Mouse (Mus musculus) C2C12 (cell line): ENCODE measurements around the gene Gm7271. TPM values are rescaled to one million over a fixed set of nuclear protein-coding genes. Genes with fewer than 3 reads are reported as not detected.

ENCODE experiments used
- H3K27me3 ChIP-seq: one replicate; pipeline ENCODE4 v1.6.1; 2011; ENCODE audit not compliant: control insufficient read depth, insufficient read depth, insufficient read length
- H3K36me3 ChIP-seq: one replicate; pipeline ENCODE4 v1.6.1; 2011; ENCODE audit not compliant: control insufficient read depth, insufficient read depth
- H3K4me3 ChIP-seq: one replicate; pipeline ENCODE4 v1.5.1; 2011; ENCODE audit warnings: mild to moderate bottlenecking, control low read depth; ENCODE audit not compliant: poor library complexity, insufficient read depth, severe bottlenecking
- H3K79me2 ChIP-seq: one replicate; pipeline ENCODE4 v1.6.1; 2011; ENCODE audit not compliant: control insufficient read depth, insufficient read depth
- H3K79me3 ChIP-seq: one replicate; pipeline ENCODE4 v1.6.1; 2011; ENCODE audit warnings: low read depth, control low read depth
- H3ac ChIP-seq: one replicate; pipeline ENCODE3; 2011; ENCODE audit warnings: low read depth; ENCODE audit not compliant: control insufficient read depth, insufficient read length
- CEBPB ChIP-seq: IDR thresholded peaks from one replicate; pipeline ENCODE4 v1.6.1; 2011; ENCODE audit warnings: low read depth, mild to moderate bottlenecking, control low read depth, moderate library complexity
- CTCF ChIP-seq: IDR thresholded peaks from one replicate; pipeline ENCODE4 v1.5.1; 2011; ENCODE audit not compliant: control insufficient read depth, insufficient read depth, insufficient read length
- FOSL1 ChIP-seq: IDR thresholded peaks from one replicate; pipeline ENCODE4 v1.8.0; 2011; ENCODE audit warnings: mild to moderate bottlenecking, low read length; ENCODE audit not compliant: poor library complexity, insufficient read depth, severe bottlenecking
- MAX ChIP-seq: IDR thresholded peaks from one replicate; pipeline ENCODE4 v1.6.1; 2011; ENCODE audit warnings: mild to moderate bottlenecking, control low read depth
- MYOD1 ChIP-seq: IDR thresholded peaks from one replicate; pipeline ENCODE4 v1.6.1; 2011; ENCODE audit warnings: low read depth; ENCODE audit not compliant: control insufficient read depth, insufficient read length
- MYOG ChIP-seq: IDR thresholded peaks from one replicate; pipeline ENCODE4 v1.6.1; 2011; ENCODE audit not compliant: control insufficient read depth, insufficient read length; ENCODE audit errors: extremely low read depth
- USF1 ChIP-seq: IDR thresholded peaks from one replicate; pipeline ENCODE4 v1.6.1; 2011; ENCODE audit warnings: low read depth, mild to moderate bottlenecking, control low read depth, moderate library complexity
- polyA plus RNA-seq: library from polyadenylated mRNA; unstranded; fragments of >200 nt; fragmentation: generic; extraction: Trizol; gene quantifications from one replicate; pipeline ENCODE4 v1.2.1, GENCODE M21; 2012; ENCODE audit warnings: missing spikeins

Gene Gm7271
- polyA plus RNA-seq, 1 experiment: not detected

- no peak for TF ChIP-seq MYOG
- TF ChIP-seq MAX: no peak
- TF ChIP-seq CEBPB: no peak
- TF ChIP-seq USF1: no peak
- TF ChIP-seq MYOD1: no peak
- TF ChIP-seq FOSL1: no peak
- no peak for TF ChIP-seq CTCF
- no peaks in the 10 kb centered on the region for H3K36me3 ChIP-seq
- H3K4me3 ChIP-seq: no peak overlapping the region
These were observed 6.1 kb upstream of the Gm7271 start for GRCm38 (mm10) chr5:76477764-76478163.

GRCm38 (mm10) chr5:76495126-76495525 is 11.3 kb downstream of the Gm7271 start:
- Histone ChIP-seq H3K79me3 (no peaks in the 10 kb centered on the region), H3K4me3 (no peak overlapping the region), H3K36me3 (no peaks in the 10 kb centered on the region), H3ac (no peak overlapping the region), H3K79me2 (no peaks in the 10 kb centered on the region), H3K27me3 (no peaks in the 10 kb centered on the region)
- TF ChIP-seq USF1: no peak
- no peak for TF ChIP-seq CEBPB
- no peak for TF ChIP-seq FOSL1
- no peak for TF ChIP-seq CTCF
- TF ChIP-seq MYOD1: no peak
- TF ChIP-seq MYOG: no peak
- TF ChIP-seq MAX: no peak

More at GRCm38 (mm10) chr5:76477764-76478163, 6.1 kb upstream of the Gm7271 start:
- H3K79me3 ChIP-seq: no peaks in the 10 kb centered on the region
- no peak overlapping the region for H3ac ChIP-seq
- no peaks in the 10 kb centered on the region for H3K79me2 ChIP-seq
- H3K27me3 ChIP-seq: no peaks in the 10 kb centered on the region

- H3K4me3 ChIP-seq: no peak overlapping the region
- no peaks in the 10 kb centered on the region for H3K79me3 ChIP-seq
- TF ChIP-seq MYOG: no peak
- no peak for TF ChIP-seq FOSL1
- no peak for TF ChIP-seq CTCF
- TF ChIP-seq CEBPB: no peak
- TF ChIP-seq USF1: no peak
- no peak for TF ChIP-seq MYOD1
- TF ChIP-seq MAX: no peak
These were observed 38.6 kb downstream of the Gm7271 start for GRCm38 (mm10) chr5:76522446-76522845.

GRCm38 (mm10) chr5:76524623-76525022 is 40.8 kb downstream of the Gm7271 start:
- no peaks in the 10 kb centered on the region for H3K27me3 ChIP-seq
- H3K79me3 ChIP-seq: peaks cover under 1% of the 10 kb centered on the region
- H3K36me3 ChIP-seq: no peaks in the 10 kb centered on the region
- no peak overlapping the region for H3K4me3 ChIP-seq
- H3K79me2 ChIP-seq: peaks cover 3% of the 10 kb centered on the region
- no peak overlapping the region for H3ac ChIP-seq
- TF ChIP-seq MYOG (no peak), FOSL1 (no peak), USF1 (no peak)

More at GRCm38 (mm10) chr5:76522446-76522845, 38.6 kb downstream of the Gm7271 start:
- H3K36me3 ChIP-seq: no peaks in the 10 kb centered on the region
- no peaks in the 10 kb centered on the region for H3K27me3 ChIP-seq
- no peaks in the 10 kb centered on the region for H3K79me2 ChIP-seq
- H3ac ChIP-seq: no peak overlapping the region

GRCm38 (mm10) chr5:76525066-76525465 is 41.2 kb downstream of the Gm7271 start:
- Histone ChIP-seq H3ac (no peak overlapping the region), H3K27me3 (no peaks in the 10 kb centered on the region), H3K79me2 (peaks cover 7% of the 10 kb centered on the region), H3K79me3 (peaks cover 3% of the 10 kb centered on the region), H3K36me3 (no peaks in the 10 kb centered on the region), H3K4me3 (no peak overlapping the region)
- TF ChIP-seq MAX: no peak
- TF ChIP-seq MYOD1: no peak
- TF ChIP-seq MYOG: no peak
- no peak for TF ChIP-seq CEBPB
- TF ChIP-seq CTCF: no peak
- TF ChIP-seq FOSL1: no peak
- TF ChIP-seq USF1: no peak

- no peak for TF ChIP-seq MYOG
- no peak for TF ChIP-seq MAX
- TF ChIP-seq MYOD1: no peak
- no peak for TF ChIP-seq USF1
- TF ChIP-seq CEBPB: no peak
- no peak for TF ChIP-seq CTCF
- no peak for TF ChIP-seq FOSL1
- peaks cover 10% of the 10 kb centered on the region for H3K79me3 ChIP-seq
- no peaks in the 10 kb centered on the region for H3K36me3 ChIP-seq
- no peak overlapping the region for H3K4me3 ChIP-seq
- no peak overlapping the region for H3ac ChIP-seq
- H3K79me2 ChIP-seq: peaks cover 15% of the 10 kb centered on the region
- H3K27me3 ChIP-seq: no peaks in the 10 kb centered on the region
These were observed 42.0 kb downstream of the Gm7271 start for GRCm38 (mm10) chr5:76525829-76526228.
